Mouse (Mus musculus) left cerebral cortex, postnatal 25 days (tissue): ENCODE measurements at regions not wholly inside any gene's neighbourhood (a gene's known extent, or its start where the extent isn't known, plus 50 kb on each side); places are given as distances from the start of the nearest gene placed in this dataset.

Experiments used
- DNase-seq, 2 experiments: peaks; one replicate each; pipeline ENCODE4 v3.0.0; 2022; ENCODE audit warnings: low spot score in 2 of 2, mixed read lengths in 1 of 2
- intact Hi-C: fragments of 180-260 bp; cut with DNase I; formaldehyde crosslinking; loops from one replicate; pipeline ENCODE4 v1.15.1; 2025

DNA sequence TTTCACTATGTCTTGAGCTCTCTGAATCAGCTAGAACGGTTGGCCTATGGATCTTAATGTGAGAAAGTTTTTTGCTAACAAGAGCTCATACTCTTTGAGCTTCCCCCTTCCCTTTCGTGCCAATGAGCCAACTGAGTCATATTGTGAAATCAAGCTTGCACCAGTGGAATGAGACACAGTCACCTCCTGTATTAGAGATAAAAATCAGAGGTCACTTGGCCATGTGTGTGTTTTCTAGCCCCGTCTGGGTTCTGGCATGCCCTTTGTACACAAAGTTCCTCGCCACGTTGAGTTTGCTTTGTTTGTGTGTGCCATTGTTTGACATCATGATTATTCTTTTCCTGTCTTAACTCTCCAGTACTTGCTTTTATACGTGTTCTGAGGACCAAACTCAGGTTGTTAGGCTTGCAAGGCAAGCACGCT lies 114.1 kb upstream of the Tbl1xr1 start:
- intact Hi-C loops, result no loop called here
- DNase-seq, result no peak

GRCm38 (mm10) chr3:21962921-21963732 lies 113.3 kb upstream of the Tbl1xr1 start:
- DNase-seq, result no peak
- intact Hi-C loops, result no loop called here

DNA sequence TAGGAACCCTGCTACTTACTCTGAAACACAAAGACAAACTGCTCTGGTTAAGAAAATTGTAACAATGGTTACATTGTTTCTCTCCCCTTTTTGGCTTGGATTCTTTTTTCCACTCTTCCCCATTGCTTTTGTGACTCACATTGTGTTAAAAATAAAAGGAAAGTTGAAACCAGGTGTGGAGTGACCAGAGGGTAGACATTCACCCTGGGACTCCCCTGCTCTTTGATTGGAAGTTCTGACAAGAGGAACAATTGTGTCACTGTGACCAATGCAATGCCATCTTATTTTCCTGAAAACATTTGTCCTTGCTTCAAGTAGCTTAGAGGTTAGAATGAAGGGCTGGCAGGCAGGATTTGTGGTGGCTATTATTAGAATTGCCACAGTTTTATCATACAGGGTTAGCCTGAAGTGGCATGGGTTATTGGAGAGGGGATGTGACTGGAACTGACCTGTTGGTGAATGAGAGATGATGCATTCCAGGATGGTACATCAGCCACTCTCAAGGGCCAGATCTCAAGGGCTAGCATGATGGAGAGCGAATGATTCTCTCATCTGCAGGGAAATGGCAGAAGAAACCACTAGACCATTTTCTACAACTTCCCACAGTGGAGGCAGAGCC lies 112.6 kb upstream of the Tbl1xr1 start:
- DNase-seq, result no peak
- intact Hi-C loops, result no loop called here

DNA sequence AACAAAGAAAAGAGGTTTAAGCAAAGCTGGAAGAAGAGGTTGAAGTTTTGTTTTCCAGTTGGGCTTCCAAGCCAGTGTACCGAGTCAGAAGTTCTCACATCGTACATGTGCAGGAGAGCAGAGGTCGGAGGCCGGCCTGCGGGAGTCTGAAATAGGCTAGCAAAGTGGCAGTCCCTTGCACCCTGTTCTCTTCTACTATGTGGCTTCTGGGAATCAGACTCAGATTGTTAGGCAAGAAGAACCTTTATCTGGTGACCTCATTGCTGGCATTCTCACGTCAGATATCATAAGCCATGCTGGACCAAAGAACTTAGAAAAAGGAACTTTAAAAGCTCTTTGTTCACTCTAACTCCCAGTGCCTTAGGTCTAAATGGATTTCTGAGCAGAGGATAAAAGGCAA lies 112.0 kb upstream of the Tbl1xr1 start:
- DNase-seq, result no peak
- intact Hi-C loops, result no loop called here

GRCm38 (mm10) chr3:21965556-21965955 lies 110.9 kb upstream of the Tbl1xr1 start:
- intact Hi-C loops, result no loop called here
- no peak for DNase-seq

DNA sequence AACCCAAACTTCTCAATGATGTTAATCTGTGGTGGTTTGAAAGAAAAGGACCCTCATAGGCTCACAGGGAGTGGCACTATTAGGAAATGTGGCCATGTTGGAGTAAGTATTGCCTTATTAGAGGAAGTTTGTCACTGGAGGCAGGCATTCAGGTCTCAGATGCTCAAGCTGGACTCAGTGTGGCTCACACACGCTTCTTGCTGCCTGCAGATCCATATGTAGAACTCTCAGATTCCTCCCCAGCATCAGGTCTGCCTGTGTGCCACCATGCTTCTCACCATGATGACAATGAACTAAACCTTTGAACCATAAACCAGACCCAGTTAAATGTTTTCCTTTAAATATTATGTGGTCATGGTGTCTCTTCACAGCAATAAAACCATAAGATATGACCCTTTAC lies 104.7 kb upstream of the Tbl1xr1 start:
- no peak for DNase-seq
- intact Hi-C loops, result no loop called here

- intact Hi-C loops, result no loop called here
- DNase-seq, result no peak
Observed at GRCm38 (mm10) chr3:21973153-21973552, 103.3 kb upstream of the Tbl1xr1 start.

- DNase-seq, result no peak
- intact Hi-C loops, result no loop called here
Observed at GRCm38 (mm10) chr3:21973681-21974080, 102.8 kb upstream of the Tbl1xr1 start.

GRCm38 (mm10) chr3:21974766-21975165 lies 101.7 kb upstream of the Tbl1xr1 start:
- no peak for DNase-seq
- intact Hi-C loops, result no loop called here

GRCm38 (mm10) chr3:21977775-21978174 lies 98.7 kb upstream of the Tbl1xr1 start:
- intact Hi-C loops, result no loop called here

GRCm38 (mm10) chr3:21982991-21983390 lies 93.5 kb upstream of the Tbl1xr1 start:
- intact Hi-C loops, result loop anchor here (5.0 kb wide), 1 partner anchor 411 kb away; no protein-coding TSS in a partner anchor
- no peak for DNase-seq

More at GRCm38 (mm10) chr3:21977775-21978174, 98.7 kb upstream of the Tbl1xr1 start:
- DNase-seq, result no peak

GRCm38 (mm10) chr3:21983993-21984725 lies 92.3 kb upstream of the Tbl1xr1 start:
- intact Hi-C loops, result loop anchor here (1.0 to 5.0 kb wide), 3 partner anchors 47 to 412 kb away; partner anchors contain the start of gene Tbl1xr1
- DNase-seq, result peak in 1 of 2 experiments; percentile 63

- no peak for DNase-seq
- intact Hi-C loops, result loop anchor here (1.0 to 5.0 kb wide), 3 partner anchors 48 to 413 kb away; partner anchors contain the start of gene Tbl1xr1
Observed at GRCm38 (mm10) chr3:21984807-21985206, 91.6 kb upstream of the Tbl1xr1 start.

DNA sequence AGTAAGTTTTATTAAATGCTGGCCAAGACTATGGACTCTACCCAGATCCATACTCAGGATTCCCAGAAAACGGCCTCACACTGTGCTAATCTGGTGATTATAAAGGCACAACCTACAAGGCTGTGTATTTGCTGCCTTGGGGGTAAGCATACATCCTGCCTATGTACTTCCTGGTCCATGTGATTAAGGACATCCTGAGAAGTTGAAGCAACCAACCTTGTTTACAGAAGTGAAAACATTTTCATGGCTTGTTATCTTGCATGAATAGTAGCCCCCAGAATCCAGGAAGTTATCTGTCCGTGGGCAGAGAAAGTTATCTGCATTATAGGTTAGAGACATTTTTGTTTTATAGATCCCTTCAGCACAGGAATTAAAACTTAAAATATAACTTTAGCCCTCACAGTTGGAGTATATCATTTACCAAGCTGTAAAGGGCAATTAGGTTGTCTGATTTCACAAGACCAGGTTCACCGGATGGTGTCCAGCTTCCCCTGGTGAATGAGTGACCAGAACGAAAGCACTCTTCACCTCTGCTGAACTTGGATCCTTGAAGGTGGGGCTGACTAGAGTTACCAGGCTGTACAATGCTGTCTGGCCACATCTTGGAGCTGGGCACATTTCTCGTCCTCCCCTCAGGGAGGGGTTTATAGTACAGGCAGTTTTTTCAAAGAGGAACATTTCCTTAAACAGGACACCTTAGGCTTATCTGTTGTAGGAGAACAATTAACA lies 90.1 kb upstream of the Tbl1xr1 start:
- no peak for DNase-seq
- intact Hi-C loops, result no loop called here

- DNase-seq, result no peak
- intact Hi-C loops, result no loop called here
Observed at GRCm38 (mm10) chr3:21986893-21987250, 89.6 kb upstream of the Tbl1xr1 start.

DNA sequence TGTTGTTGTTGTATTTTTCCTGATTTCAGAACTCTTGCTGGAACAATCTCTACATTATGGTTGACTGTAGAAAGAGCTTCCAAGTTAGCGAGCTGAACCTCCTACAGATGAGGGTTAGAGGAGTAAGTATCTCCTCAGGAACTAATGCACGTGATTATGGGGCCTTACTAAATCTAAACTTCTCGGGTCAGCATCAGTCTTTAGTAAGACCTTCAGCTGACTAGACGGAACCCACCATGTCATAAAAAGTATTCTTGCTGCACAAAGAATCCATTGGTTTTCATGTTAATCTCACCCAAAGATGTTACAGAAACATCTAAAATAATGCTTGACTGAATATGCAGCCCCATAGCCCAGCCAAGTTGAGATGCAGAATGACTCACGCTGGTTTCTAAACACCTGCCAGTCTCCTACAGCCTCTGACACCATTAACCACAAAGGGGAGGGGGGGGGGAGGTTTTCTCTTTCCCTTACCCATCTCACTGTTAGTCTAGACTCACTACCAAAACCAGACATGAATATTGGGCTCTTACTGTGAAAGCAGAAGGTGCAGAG lies 88.9 kb upstream of the Tbl1xr1 start:
- peak in 1 of 2 experiments; percentile 24 for DNase-seq
- intact Hi-C loops, result no loop called here

- intact Hi-C loops, result no loop called here
Observed at GRCm38 (mm10) chr3:21988010-21988531, 88.4 kb upstream of the Tbl1xr1 start.

DNA sequence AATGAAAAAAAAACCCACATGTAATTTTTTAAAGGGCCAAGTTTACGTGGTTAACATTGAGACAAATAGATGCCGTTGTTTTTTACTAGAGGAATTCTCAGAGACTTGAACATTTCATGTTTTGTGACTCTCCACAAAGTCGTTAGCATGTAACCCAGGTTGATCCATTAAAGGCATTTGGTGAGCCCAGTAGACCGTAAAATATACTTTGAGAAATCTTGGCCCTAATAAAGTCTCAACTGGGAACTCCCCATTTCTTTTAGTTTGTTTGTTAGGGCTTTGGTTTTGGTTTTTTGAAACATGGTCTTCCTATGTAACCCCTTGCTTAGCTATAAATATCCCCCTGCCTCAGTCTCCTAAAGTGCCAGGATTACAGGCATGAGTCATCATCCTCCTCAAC lies 85.9 kb upstream of the Tbl1xr1 start:
- no peak for DNase-seq
- intact Hi-C loops, result no loop called here

More at GRCm38 (mm10) chr3:21988010-21988531, 88.4 kb upstream of the Tbl1xr1 start:
- peak; percentile 20 to 83 for DNase-seq

DNA sequence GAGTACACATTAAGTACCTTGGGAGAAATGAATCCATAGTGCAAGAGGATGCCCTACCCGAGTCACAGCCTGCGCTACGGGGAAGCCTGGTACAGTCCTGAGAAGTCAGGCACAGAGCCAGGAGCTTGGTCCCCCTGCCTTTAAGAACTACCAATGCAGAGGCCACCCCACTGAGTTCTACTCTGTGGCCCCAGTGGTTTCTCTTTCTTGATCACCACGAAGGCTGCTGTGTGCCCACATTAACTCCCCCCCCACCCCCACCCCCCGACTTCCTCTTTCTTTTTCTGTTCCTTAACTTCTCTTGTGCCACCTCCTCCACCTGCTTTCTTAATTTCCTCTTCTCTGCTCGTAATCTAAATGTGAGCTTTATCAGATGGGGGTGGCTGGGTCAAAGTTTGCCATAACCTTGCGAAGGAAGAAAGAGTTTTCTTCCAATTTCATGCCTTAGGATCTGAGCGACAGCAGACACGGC lies 84.7 kb upstream of the Tbl1xr1 start:
- peak in 1 of 2 experiments; percentile 6 for DNase-seq
- intact Hi-C loops, result no loop called here
